Mouse (Mus musculus): ENCODE measurements at regions not wholly inside any gene's neighbourhood (a gene's known extent, or its start where the extent isn't known, plus 50 kb on each side); places are given as distances from the start of the nearest gene placed in this dataset.
A peak's percentile ranks its signal among the peaks of the same experiment; 100 is the strongest.

DNA sequence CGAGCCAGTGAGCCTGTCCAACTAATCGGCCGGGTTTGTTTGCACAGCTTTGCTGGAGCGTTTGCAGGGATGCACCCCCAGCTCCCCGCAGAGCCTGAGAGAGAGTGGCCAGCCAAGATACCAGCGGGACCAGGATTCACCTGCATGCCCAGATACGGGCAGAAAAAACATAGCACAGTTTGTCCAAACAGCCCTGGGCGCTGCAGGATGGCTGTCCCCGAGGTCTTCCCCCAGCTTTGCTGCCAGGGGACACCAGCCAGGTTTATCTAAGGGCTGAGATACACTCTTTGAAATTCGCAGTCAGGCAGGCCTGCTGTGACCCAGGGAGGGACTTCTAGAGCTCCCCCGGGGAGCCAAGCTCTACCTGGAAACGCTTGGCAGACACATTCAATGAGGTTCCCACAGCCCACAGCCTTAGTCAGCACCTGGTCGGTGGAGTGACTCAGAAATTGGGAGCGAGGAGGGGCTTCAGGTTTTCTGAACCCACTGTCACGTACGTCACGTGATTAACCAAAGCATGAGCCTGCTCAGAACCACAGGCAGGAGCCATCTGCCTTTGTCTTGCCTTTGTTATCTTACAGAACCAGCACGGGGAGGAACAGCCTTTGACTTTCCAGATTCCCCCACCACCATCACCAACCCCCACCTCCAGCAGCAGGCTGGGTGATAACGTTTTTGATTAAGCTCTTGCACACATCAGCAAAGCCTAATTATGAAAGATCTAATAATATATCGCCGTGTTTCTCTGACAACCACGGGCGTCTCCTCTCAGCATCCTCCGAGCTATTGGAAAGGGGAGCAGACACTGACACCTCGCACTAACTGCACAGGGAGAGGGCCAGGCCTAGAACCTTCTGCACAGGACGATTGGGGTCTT is 172.1 kb downstream of the Efnb2 start:
- peak; percentile 74 for ATAC-seq (ENCODE audit: low read depth)
- Histone ChIP-seq H3K9ac (ENCODE audit: low read length) (0 out of 2 replicates have a peak overlapping the region, but pooled peaks have one; percentile 39), H3K4me2 (ENCODE audit: low read depth, low read length) (peak overlapping the region; percentile 37), H3K27me3 (ENCODE audit: control insufficient read depth, insufficient read depth, low read depth, low read length) (no peaks in the 10 kb centered on the region), H3K4me3 (ENCODE audit: low read length) (0 out of 2 replicates have a peak overlapping the region, but pooled peaks have one; percentile 11), H3K27ac (ENCODE audit: low read length) (no peak overlapping the region), H3K4me1 (replicated peaks; ENCODE audit: control insufficient read depth, insufficient read depth, low read length) (peaks cover 9% of the 10 kb centered on the region), H3K36me3 (ENCODE audit: control insufficient read depth, insufficient read depth, low read length) (no peaks in the 10 kb centered on the region), H3K9me3 (ENCODE audit: control insufficient read depth, low read length) (no peaks in the 10 kb centered on the region)
- WGBS, result 19% methylated on average over 26 of the region's 26 CpGs

GRCm38 (mm10) chr8:8488191-8488694 is 172.8 kb downstream of the Efnb2 start:
- Histone ChIP-seq H3K4me3 (ENCODE audit: low read length) (no peak overlapping the region), H3K9ac (ENCODE audit: low read length) (0 out of 2 replicates have a peak overlapping the region, but pooled peaks have one; percentile 39), H3K9me3 (ENCODE audit: control insufficient read depth, low read length) (no peaks in the 10 kb centered on the region), H3K36me3 (ENCODE audit: control insufficient read depth, insufficient read depth, low read length) (no peaks in the 10 kb centered on the region), H3K27me3 (ENCODE audit: control insufficient read depth, insufficient read depth, low read depth, low read length) (no peaks in the 10 kb centered on the region), H3K4me1 (replicated peaks; ENCODE audit: control insufficient read depth, insufficient read depth, low read length) (peaks cover 9% of the 10 kb centered on the region), H3K4me2 (ENCODE audit: low read depth, low read length) (peak overlapping the region; percentile 37), H3K27ac (ENCODE audit: low read length) (no peak overlapping the region)
- peak; percentile 26; the same call in 1 of the 2 replicates for ATAC-seq (ENCODE audit: low read depth)
- 50% methylated on average over 9 of the region's 9 CpGs for WGBS

- H3K9ac ChIP-seq (ENCODE audit: low read length), result no peak overlapping the region
- no peak overlapping the region for H3K27ac ChIP-seq (ENCODE audit: low read length)
- H3K4me3 ChIP-seq (ENCODE audit: low read length), result no peak overlapping the region
- peaks cover 9% of the 10 kb centered on the region for H3K4me1 ChIP-seq (replicated peaks; ENCODE audit: control insufficient read depth, insufficient read depth, low read length)
- H3K36me3 ChIP-seq (ENCODE audit: control insufficient read depth, insufficient read depth, low read length), result no peaks in the 10 kb centered on the region
- no peak overlapping the region for H3K4me2 ChIP-seq (ENCODE audit: low read depth, low read length)
- H3K9me3 ChIP-seq (ENCODE audit: control insufficient read depth, low read length), result no peaks in the 10 kb centered on the region
- WGBS, result 32% methylated on average over 5 of the region's 5 CpGs
- no peaks in the 10 kb centered on the region for H3K27me3 ChIP-seq (ENCODE audit: control insufficient read depth, insufficient read depth, low read depth, low read length)
- ATAC-seq (ENCODE audit: low read depth), result no peak
Observed at GRCm38 (mm10) chr8:8487706-8488105, 173.3 kb downstream of the Efnb2 start.

DNA sequence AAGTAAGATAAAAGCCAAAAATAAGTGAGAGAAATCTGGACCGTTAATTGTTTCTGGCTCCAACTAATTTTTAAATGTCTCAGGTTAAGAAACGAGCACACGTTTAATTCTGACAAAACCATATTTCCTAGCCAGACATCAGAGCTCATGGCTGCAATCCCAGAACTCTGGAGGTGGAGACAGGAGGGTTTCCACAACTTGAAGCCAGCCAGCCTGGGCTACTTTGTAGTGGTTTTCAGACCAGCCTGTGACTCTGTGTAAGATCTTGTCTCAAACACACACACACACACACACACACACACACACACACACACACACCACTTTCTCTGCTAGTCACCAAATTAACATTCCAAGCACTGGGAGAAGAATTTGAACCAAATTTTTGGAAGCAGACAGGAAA is 174.2 kb downstream of the Efnb2 start:
- no peak overlapping the region for H3K9ac ChIP-seq (ENCODE audit: low read length)
- no peaks in the 10 kb centered on the region for H3K36me3 ChIP-seq (ENCODE audit: control insufficient read depth, insufficient read depth, low read length)
- no peaks in the 10 kb centered on the region for H3K27me3 ChIP-seq (ENCODE audit: control insufficient read depth, insufficient read depth, low read depth, low read length)
- H3K9me3 ChIP-seq (ENCODE audit: control insufficient read depth, low read length), result no peaks in the 10 kb centered on the region
- peaks cover 9% of the 10 kb centered on the region for H3K4me1 ChIP-seq (replicated peaks; ENCODE audit: control insufficient read depth, insufficient read depth, low read length)
- no peak overlapping the region for H3K27ac ChIP-seq (ENCODE audit: low read length)
- 74% methylated on average over 3 of the region's 3 CpGs for WGBS
- no peak overlapping the region for H3K4me2 ChIP-seq (ENCODE audit: low read depth, low read length)
- no peak overlapping the region for H3K4me3 ChIP-seq (ENCODE audit: low read length)
- no peak for ATAC-seq (ENCODE audit: low read depth)

- Histone ChIP-seq H3K27me3 (ENCODE audit: control insufficient read depth, insufficient read depth, low read depth, low read length) (no peaks in the 10 kb centered on the region), H3K4me2 (ENCODE audit: low read depth, low read length) (no peak overlapping the region), H3K36me3 (ENCODE audit: control insufficient read depth, insufficient read depth, low read length) (no peaks in the 10 kb centered on the region), H3K9ac (ENCODE audit: low read length) (no peak overlapping the region), H3K4me1 (replicated peaks; ENCODE audit: control insufficient read depth, insufficient read depth, low read length) (peaks cover 9% of the 10 kb centered on the region), H3K4me3 (ENCODE audit: low read length) (no peak overlapping the region), H3K9me3 (ENCODE audit: control insufficient read depth, low read length) (no peaks in the 10 kb centered on the region), H3K27ac (ENCODE audit: low read length) (no peak overlapping the region)
- 64% methylated on average over 3 of the region's 3 CpGs for WGBS
- ATAC-seq (ENCODE audit: low read depth), result no peak
Observed at GRCm38 (mm10) chr8:8485252-8485651, 175.8 kb downstream of the Efnb2 start.

DNA sequence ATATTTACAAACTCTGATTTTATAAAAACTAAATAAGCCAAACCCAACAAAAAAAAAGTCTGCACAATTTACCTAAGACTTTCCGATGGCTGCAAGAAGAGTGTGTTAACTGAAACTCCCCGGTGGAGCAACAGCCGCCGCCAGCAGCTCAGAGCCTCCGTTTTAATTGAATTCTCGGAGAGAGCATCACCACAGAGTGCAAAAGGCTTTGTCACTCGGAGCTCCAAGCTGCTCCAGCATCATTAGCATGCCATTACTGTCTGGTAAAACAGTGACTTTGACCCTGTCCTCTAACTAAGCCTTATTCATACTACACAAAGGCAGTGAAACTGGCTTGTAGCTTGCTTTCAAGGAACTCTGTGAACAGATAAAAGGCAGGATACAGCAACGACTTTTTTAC is 176.5 kb downstream of the Efnb2 start:
- Histone ChIP-seq H3K4me2 (ENCODE audit: low read depth, low read length) (no peak overlapping the region), H3K36me3 (ENCODE audit: control insufficient read depth, insufficient read depth, low read length) (no peaks in the 10 kb centered on the region), H3K9me3 (ENCODE audit: control insufficient read depth, low read length) (no peaks in the 10 kb centered on the region), H3K4me1 (replicated peaks; ENCODE audit: control insufficient read depth, insufficient read depth, low read length) (peaks cover 7% of the 10 kb centered on the region), H3K27ac (ENCODE audit: low read length) (no peak overlapping the region), H3K9ac (ENCODE audit: low read length) (no peak overlapping the region), H3K27me3 (ENCODE audit: control insufficient read depth, insufficient read depth, low read depth, low read length) (no peaks in the 10 kb centered on the region), H3K4me3 (ENCODE audit: low read length) (no peak overlapping the region)
- WGBS, result 53% methylated on average over 8 of the region's 8 CpGs
- ATAC-seq (ENCODE audit: low read depth), result no peak

DNA sequence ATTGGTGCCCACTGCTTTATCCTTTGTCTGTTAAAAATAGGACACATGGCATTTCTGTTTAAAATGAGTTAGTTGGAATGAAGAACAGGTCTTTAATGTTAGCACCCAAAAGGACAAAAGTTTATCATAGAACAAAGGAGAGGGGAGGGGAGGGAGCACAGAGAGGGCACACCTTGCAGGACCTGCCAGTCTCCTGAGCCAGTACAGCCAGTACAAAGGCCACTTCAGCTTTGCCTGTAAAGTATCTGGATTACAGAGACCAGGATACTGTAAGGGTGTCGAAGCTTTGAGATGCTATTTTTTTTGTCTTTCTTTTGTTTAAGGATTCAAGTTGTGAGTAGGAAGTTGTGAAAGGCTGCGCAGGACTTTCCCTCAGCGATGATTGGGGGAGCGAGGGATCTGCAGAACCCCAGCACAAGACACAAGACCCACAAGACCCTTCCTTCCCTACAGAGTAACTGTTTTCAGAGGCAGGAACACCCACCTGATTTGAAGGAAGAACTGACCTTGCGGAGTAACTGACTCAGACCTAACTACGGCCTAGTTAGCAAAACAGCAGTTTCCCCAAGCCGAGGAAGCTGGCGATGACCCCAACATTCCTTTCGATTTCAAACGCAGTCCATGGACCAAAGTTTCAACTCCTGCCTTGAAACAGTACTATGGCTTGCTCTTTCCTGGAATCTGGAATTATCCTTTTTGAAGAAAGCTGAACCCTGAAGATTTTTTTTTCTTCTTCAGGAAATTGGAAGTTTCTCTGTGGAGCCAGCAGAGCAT is 178.1 kb downstream of the Efnb2 start:
- no peak overlapping the region for H3K4me2 ChIP-seq (ENCODE audit: low read depth, low read length)
- H3K27me3 ChIP-seq (ENCODE audit: control insufficient read depth, insufficient read depth, low read depth, low read length), result no peaks in the 10 kb centered on the region
- no peaks in the 10 kb centered on the region for H3K9me3 ChIP-seq (ENCODE audit: control insufficient read depth, low read length)
- ATAC-seq (ENCODE audit: low read depth), result no peak
- no peak overlapping the region for H3K4me3 ChIP-seq (ENCODE audit: low read length)
- H3K4me1 ChIP-seq (replicated peaks; ENCODE audit: control insufficient read depth, insufficient read depth, low read length), result no peaks in the 10 kb centered on the region
- no peaks in the 10 kb centered on the region for H3K36me3 ChIP-seq (ENCODE audit: control insufficient read depth, insufficient read depth, low read length)
- 62% methylated on average over 10 of the region's 10 CpGs for WGBS
- H3K9ac ChIP-seq (ENCODE audit: low read length), result no peak overlapping the region
- H3K27ac ChIP-seq (ENCODE audit: low read length), result no peak overlapping the region

- H3K4me3 ChIP-seq (ENCODE audit: low read length), result no peak overlapping the region
- H3K4me1 ChIP-seq (replicated peaks; ENCODE audit: control insufficient read depth, insufficient read depth, low read length), result no peaks in the 10 kb centered on the region
- no peaks in the 10 kb centered on the region for H3K36me3 ChIP-seq (ENCODE audit: control insufficient read depth, insufficient read depth, low read length)
- no peak for ATAC-seq (ENCODE audit: low read depth)
- H3K9ac ChIP-seq (ENCODE audit: low read length), result no peak overlapping the region
- WGBS, result 72% methylated on average over 5 of the region's 5 CpGs
- H3K4me2 ChIP-seq (ENCODE audit: low read depth, low read length), result no peak overlapping the region
- H3K9me3 ChIP-seq (ENCODE audit: control insufficient read depth, low read length), result no peaks in the 10 kb centered on the region
- no peaks in the 10 kb centered on the region for H3K27me3 ChIP-seq (ENCODE audit: control insufficient read depth, insufficient read depth, low read depth, low read length)
- H3K27ac ChIP-seq (ENCODE audit: low read length), result no peak overlapping the region
Observed at GRCm38 (mm10) chr8:8477456-8477855, 183.6 kb downstream of the Efnb2 start.

DNA sequence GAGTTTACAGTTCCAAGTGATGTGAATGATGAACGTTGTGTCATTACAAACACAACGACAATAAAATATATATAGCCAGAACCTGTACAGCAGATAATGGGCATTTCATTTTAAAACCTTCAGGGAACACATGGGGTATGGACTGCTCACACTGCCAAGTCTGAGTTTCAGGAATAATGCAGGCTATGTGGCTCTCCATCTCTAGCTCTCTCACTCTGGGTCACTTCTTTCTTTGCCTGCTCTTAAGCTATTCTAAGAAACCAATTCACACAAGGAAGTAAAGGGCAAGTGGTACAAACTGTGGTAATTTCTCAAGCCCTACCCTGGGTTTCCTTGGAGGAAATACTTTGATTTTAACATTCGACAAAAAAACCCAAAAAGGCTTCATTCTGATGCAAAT is 192.5 kb downstream of the Efnb2 start:
- WGBS, result 47% methylated on average over 3 of the region's 3 CpGs

More for the DNA sequence above, 192.5 kb downstream of the Efnb2 start:
- no peaks in the 10 kb centered on the region for H3K9me3 ChIP-seq (ENCODE audit: control insufficient read depth, low read length)
- H3K9ac ChIP-seq (ENCODE audit: low read length), result no peak overlapping the region
- no peak for ATAC-seq (ENCODE audit: low read depth)
- no peaks in the 10 kb centered on the region for H3K4me1 ChIP-seq (replicated peaks; ENCODE audit: control insufficient read depth, insufficient read depth, low read length)
- no peak overlapping the region for H3K4me2 ChIP-seq (ENCODE audit: low read depth, low read length)
- no peak overlapping the region for H3K4me3 ChIP-seq (ENCODE audit: low read length)
- H3K27ac ChIP-seq (ENCODE audit: low read length), result no peak overlapping the region
- no peaks in the 10 kb centered on the region for H3K36me3 ChIP-seq (ENCODE audit: control insufficient read depth, insufficient read depth, low read length)
- no peaks in the 10 kb centered on the region for H3K27me3 ChIP-seq (ENCODE audit: control insufficient read depth, insufficient read depth, low read depth, low read length)
